Mouse (Mus musculus) liver, postnatal 0 days (tissue): ENCODE data around the gene Tekt3. TPM values are rescaled to one million over a fixed set of nuclear protein-coding genes. Genes with fewer than 3 reads are reported as not detected.

ENCODE experiments used
- ATAC-seq: fragments of 200-750 bp; cut with Nextera tagmentation; 2 replicates; pipeline ENCODE4 v1.8.0; 2017; ENCODE audit warnings: mild to moderate bottlenecking, moderate library complexity
- DNase-seq: peaks from one replicate; pipeline ENCODE4 v3.0.0-alpha.2; 2016
- H3K27ac ChIP-seq: fragments of 300-500 bp; sonication (generic); 2 replicates; pipeline ENCODE4 v1.5.1; 2014; ENCODE audit warnings: antibody characterized with exemption, moderate library complexity, mild to moderate bottlenecking, low read depth
- H3K27me3 ChIP-seq: fragments of 300-500 bp; sonication (generic); 2 replicates; pipeline ENCODE4 v1.6.1; 2014; ENCODE audit warnings: low read length, control low read depth, mixed read lengths; ENCODE audit not compliant: insufficient read depth
- H3K36me3 ChIP-seq: fragments of 300-500 bp; sonication (generic); replicated peaks from 2 replicates; pipeline ENCODE4 v1.6.1; 2014; ENCODE audit warnings: mild to moderate bottlenecking, control low read depth, low read length, moderate library complexity, mixed read lengths; ENCODE audit not compliant: insufficient read depth
- H3K4me1 ChIP-seq: fragments of 300-500 bp; sonication (generic); 2 replicates; pipeline ENCODE4 v1.6.1; 2014; ENCODE audit warnings: antibody characterized with exemption, mild to moderate bottlenecking, control low read depth; ENCODE audit not compliant: insufficient read depth
- H3K4me2 ChIP-seq: fragments of 300-500 bp; sonication (generic); 2 replicates; pipeline ENCODE4 v1.6.1; 2014; ENCODE audit warnings: low read depth, mild to moderate bottlenecking, low read length, moderate library complexity, mixed read lengths
- H3K4me3 ChIP-seq: fragments of 300-500 bp; sonication (generic); 2 replicates; pipeline ENCODE4 v1.5.1; 2014; ENCODE audit warnings: low read depth, low read length
- H3K9ac ChIP-seq: fragments of 300-500 bp; sonication (generic); replicated peaks from 2 replicates; pipeline ENCODE4 v1.6.1; 2014; ENCODE audit warnings: mild to moderate bottlenecking, moderate library complexity
- H3K9me3 ChIP-seq: fragments of 300-500 bp; sonication (generic); 2 replicates; pipeline ENCODE4 v1.6.1; 2016; ENCODE audit warnings: mild to moderate bottlenecking, control low read depth, low read length, mixed read lengths
- CTCF ChIP-seq: sonication (generic); IDR thresholded peaks from 2 replicates; pipeline ENCODE4 v1.5.1; 2016; ENCODE audit warnings: antibody characterized with exemption, low read depth
- EP300 ChIP-seq: IDR thresholded peaks from 2 replicates; pipeline ENCODE4 v1.6.1; 2016; ENCODE audit warnings: antibody characterized with exemption, low read depth, mild to moderate bottlenecking
- WGBS: fragments of 180-500 bp; shearing (Covaris S2); extraction: QIAGEN DNeasy Blood & Tissue Kit; methylation state at CpG from one replicate; pipeline ENCODE4 v1.1.7; 2014; ENCODE audit not compliant: insufficient replicate concordance; 5-methylcytosine and 5-hydroxymethylcytosine counted together
- polyA plus RNA-seq: library from polyadenylated mRNA; unstranded; fragments of >200 nt; fragmentation: Nextera tagmentation; extraction: Ambion mirVana; gene quantifications from 2 replicates; pipeline ENCODE4 v1.2.1, GENCODE M21; 2015

Tekt3 gene
- polyA plus RNA-seq, 1 experiment from 2014 or later: not detected

- H3K4me1 ChIP-seq: no peaks in the 10 kb centered on the region; the same call in 1 of the 2 replicates
- DNase-seq: no peak
- H3K4me2 ChIP-seq: no peak overlapping the region
- H3K9me3 ChIP-seq: peaks cover 3% of the 10 kb centered on the region; the same call in 1 of the 2 replicates
- H3K36me3 ChIP-seq: no peaks in the 10 kb centered on the region
- no peaks in the 10 kb centered on the region for H3K27me3 ChIP-seq
- H3K4me3 ChIP-seq: no peak overlapping the region
- TF ChIP-seq EP300 (no peak), CTCF (no peak)
- ATAC-seq: no peak
- no peak overlapping the region for H3K27ac ChIP-seq
- no peak overlapping the region for H3K9ac ChIP-seq
- 84% methylated on average over 6 of the region's 6 CpGs for WGBS
Observed at GRCm38 (mm10) chr11:63088672-63089071, 27.2 kb downstream of the Tekt3 start.

GRCm38 (mm10) chr11:63090210-63090609 is 28.8 kb downstream of the Tekt3 start:
- no peak overlapping the region for H3K4me2 ChIP-seq
- H3K36me3 ChIP-seq: no peaks in the 10 kb centered on the region
- no peak overlapping the region for H3K9ac ChIP-seq
- WGBS: 38% methylated on average over 4 of the region's 4 CpGs
- DNase-seq (no peak), ATAC-seq (no peak)
- no peaks in the 10 kb centered on the region for H3K27me3 ChIP-seq
- H3K9me3 ChIP-seq: no peaks in the 10 kb centered on the region
- no peak for TF ChIP-seq EP300
- TF ChIP-seq CTCF: no peak
- no peaks in the 10 kb centered on the region; the same call in 1 of the 2 replicates for H3K4me1 ChIP-seq
- no peak overlapping the region for H3K4me3 ChIP-seq
- no peak overlapping the region for H3K27ac ChIP-seq

- no peaks in the 10 kb centered on the region for H3K36me3 ChIP-seq
- H3K4me1 ChIP-seq: no peaks in the 10 kb centered on the region; the same call in 1 of the 2 replicates
- H3K9ac ChIP-seq: no peak overlapping the region
- no peak for DNase-seq
- no peak overlapping the region for H3K27ac ChIP-seq
- no peak for ATAC-seq
- H3K27me3 ChIP-seq: no peaks in the 10 kb centered on the region
- H3K9me3 ChIP-seq: no peaks in the 10 kb centered on the region
- WGBS: 77% methylated on average over 6 of the region's 6 CpGs
- no peak overlapping the region for H3K4me3 ChIP-seq
- TF ChIP-seq EP300 (no peak), CTCF (no peak)
- no peak overlapping the region for H3K4me2 ChIP-seq
Observed at GRCm38 (mm10) chr11:63090986-63091385, 29.5 kb downstream of the Tekt3 start.

- Histone ChIP-seq H3K36me3 (no peaks in the 10 kb centered on the region), H3K27ac (no peak overlapping the region), H3K27me3 (no peaks in the 10 kb centered on the region), H3K9ac (no peak overlapping the region), H3K9me3 (no peaks in the 10 kb centered on the region), H3K4me2 (no peak overlapping the region), H3K4me3 (no peak overlapping the region), H3K4me1 (no peaks in the 10 kb centered on the region; the same call in 1 of the 2 replicates)
- ATAC-seq (no peak), DNase-seq (no peak)
- WGBS: 44% methylated on average over 5 of the region's 5 CpGs
- TF ChIP-seq CTCF (no peak), EP300 (no peak)
Observed at GRCm38 (mm10) chr11:63092271-63092670, 30.8 kb downstream of the Tekt3 start.

- H3K4me3 ChIP-seq: no peak overlapping the region
- H3K9ac ChIP-seq: no peak overlapping the region
- no peak for ATAC-seq
- no peak overlapping the region for H3K4me2 ChIP-seq
- no peak overlapping the region for H3K27ac ChIP-seq
- TF ChIP-seq EP300 (no peak), CTCF (no peak)
- H3K9me3 ChIP-seq: no peaks in the 10 kb centered on the region
- 72% methylated on average over 5 of the region's 5 CpGs for WGBS
- H3K36me3 ChIP-seq: no peaks in the 10 kb centered on the region
- H3K27me3 ChIP-seq: no peaks in the 10 kb centered on the region
- DNase-seq: no peak
- no peaks in the 10 kb centered on the region; the same call in 1 of the 2 replicates for H3K4me1 ChIP-seq
Observed at GRCm38 (mm10) chr11:63093601-63094000, 32.1 kb downstream of the Tekt3 start.

GRCm38 (mm10) chr11:63094496-63094895 is 33.0 kb downstream of the Tekt3 start:
- no peak for DNase-seq
- no peaks in the 10 kb centered on the region for H3K36me3 ChIP-seq
- no peak for TF ChIP-seq CTCF
- no peak overlapping the region for H3K4me2 ChIP-seq
- no peak overlapping the region for H3K4me3 ChIP-seq
- 74% methylated on average over 8 of the region's 8 CpGs for WGBS
- ATAC-seq: no peak
- H3K9ac ChIP-seq: no peak overlapping the region
- no peak overlapping the region for H3K27ac ChIP-seq
- H3K4me1 ChIP-seq: no peaks in the 10 kb centered on the region; the same call in 1 of the 2 replicates
- no peaks in the 10 kb centered on the region for H3K9me3 ChIP-seq
- no peaks in the 10 kb centered on the region for H3K27me3 ChIP-seq

- no peaks in the 10 kb centered on the region for H3K27me3 ChIP-seq
- H3K4me1 ChIP-seq: no peaks in the 10 kb centered on the region
- H3K27ac ChIP-seq: no peak overlapping the region
- H3K4me3 ChIP-seq: no peak overlapping the region
- DNase-seq (no peak), ATAC-seq (no peak)
- H3K4me2 ChIP-seq: no peak overlapping the region
- no peak overlapping the region for H3K9ac ChIP-seq
- no peaks in the 10 kb centered on the region for H3K36me3 ChIP-seq
- TF ChIP-seq EP300 (no peak), CTCF (no peak)
- H3K9me3 ChIP-seq: no peaks in the 10 kb centered on the region
- 70% methylated on average over 3 of the region's 3 CpGs for WGBS
Observed at GRCm38 (mm10) chr11:63098016-63098415, 36.6 kb downstream of the Tekt3 start.
